Mouse (Mus musculus) stomach, postnatal 0 days (tissue): ENCODE measurements at regions not wholly inside any gene's neighbourhood (a gene's known extent, or its start where the extent isn't known, plus 50 kb on each side); places are given as distances from the start of the nearest gene placed in this dataset.

Source experiments
- ATAC-seq: fragments of 200-750 bp; cut with Nextera tagmentation; 2 replicates; pipeline ENCODE4 v1.8.0; 2017; ENCODE audit not compliant: low FRiP score, low TSS enrichment
- DNase-seq: peaks from one replicate; pipeline ENCODE4 v3.0.0-alpha.2; 2016; ENCODE audit warnings: low spot score
- H3K27ac ChIP-seq: fragments of 300-500 bp; sonication (generic); replicated peaks from 2 replicates; pipeline ENCODE4 v1.5.1; 2014; ENCODE audit warnings: mild to moderate bottlenecking, control low read depth
- H3K27me3 ChIP-seq: fragments of 300-500 bp; sonication (generic); 2 replicates; pipeline ENCODE4 v1.6.1; 2014; ENCODE audit warnings: low read length; ENCODE audit not compliant: control insufficient read depth, insufficient read depth
- H3K36me3 ChIP-seq: fragments of 300-500 bp; sonication (generic); 2 replicates; pipeline ENCODE4 v1.6.1; 2014; ENCODE audit warnings: low read length, mixed read lengths; ENCODE audit not compliant: control insufficient read depth, insufficient read depth
- H3K4me1 ChIP-seq: fragments of 300-500 bp; sonication (generic); replicated peaks from 2 replicates; pipeline ENCODE4 v1.6.1; 2014; ENCODE audit warnings: antibody characterized with exemption; ENCODE audit not compliant: control insufficient read depth, insufficient read depth
- H3K4me2 ChIP-seq: fragments of 300-500 bp; sonication (generic); replicated peaks from 2 replicates; pipeline ENCODE4 v1.6.1; 2014; ENCODE audit warnings: low read depth, mild to moderate bottlenecking, control low read depth, moderate library complexity
- H3K4me3 ChIP-seq: fragments of 300-500 bp; sonication (generic); 2 replicates; pipeline ENCODE4 v1.5.1; 2014; ENCODE audit warnings: low read depth, low read length, control low read depth
- H3K9ac ChIP-seq: fragments of 300-500 bp; sonication (generic); 2 replicates; pipeline ENCODE4 v1.6.1; 2014; ENCODE audit warnings: mild to moderate bottlenecking, low read length, control low read depth, mixed read lengths
- H3K9me3 ChIP-seq: fragments of 300-500 bp; sonication (generic); 2 replicates; pipeline ENCODE4 v1.6.1; 2016; ENCODE audit warnings: low read length; ENCODE audit not compliant: control insufficient read depth
- CTCF ChIP-seq: IDR thresholded peaks from 2 replicates; pipeline ENCODE4 v1.5.1; 2016; ENCODE audit warnings: antibody characterized with exemption, low read depth, mild to moderate bottlenecking, moderate library complexity
- EP300 ChIP-seq: optimal IDR thresholded peaks from 2 replicates; pipeline ENCODE3; 2016; ENCODE audit warnings: antibody characterized with exemption
- WGBS: fragments of 180-500 bp; shearing (Covaris S2); extraction: QIAGEN DNeasy Blood & Tissue Kit; methylation state at CpG from one replicate; pipeline ENCODE4 v1.1.7; 2014; 5-methylcytosine and 5-hydroxymethylcytosine counted together

GRCm38 (mm10) chr2:38456571-38456970 is 54.9 kb upstream of the Nek6 start:
- ATAC-seq (no peak), DNase-seq (no peak)
- H3K9ac ChIP-seq = no peak overlapping the region
- no peak overlapping the region for H3K27ac ChIP-seq
- TF ChIP-seq EP300 (no peak), CTCF (no peak)
- H3K4me2 ChIP-seq = no peak overlapping the region
- H3K36me3 ChIP-seq = no peaks in the 10 kb centered on the region
- no peaks in the 10 kb centered on the region for H3K4me1 ChIP-seq
- H3K9me3 ChIP-seq = no peaks in the 10 kb centered on the region
- no peaks in the 10 kb centered on the region for H3K27me3 ChIP-seq
- 91% methylated on average over 3 of the region's 3 CpGs for WGBS
- H3K4me3 ChIP-seq = no peak overlapping the region

- TF ChIP-seq EP300 (no peak), CTCF (no peak)
- Histone ChIP-seq H3K36me3 (no peaks in the 10 kb centered on the region), H3K4me1 (no peaks in the 10 kb centered on the region), H3K9ac (no peak overlapping the region), H3K4me3 (no peak overlapping the region), H3K27ac (no peak overlapping the region), H3K27me3 (no peaks in the 10 kb centered on the region), H3K9me3 (no peaks in the 10 kb centered on the region), H3K4me2 (no peak overlapping the region)
- DNase-seq (no peak), ATAC-seq (no peak)
- 87% methylated on average over 2 of the region's 2 CpGs for WGBS
These were observed 51.1 kb upstream of the Nek6 start for GRCm38 (mm10) chr2:38460367-38460766.

DNA sequence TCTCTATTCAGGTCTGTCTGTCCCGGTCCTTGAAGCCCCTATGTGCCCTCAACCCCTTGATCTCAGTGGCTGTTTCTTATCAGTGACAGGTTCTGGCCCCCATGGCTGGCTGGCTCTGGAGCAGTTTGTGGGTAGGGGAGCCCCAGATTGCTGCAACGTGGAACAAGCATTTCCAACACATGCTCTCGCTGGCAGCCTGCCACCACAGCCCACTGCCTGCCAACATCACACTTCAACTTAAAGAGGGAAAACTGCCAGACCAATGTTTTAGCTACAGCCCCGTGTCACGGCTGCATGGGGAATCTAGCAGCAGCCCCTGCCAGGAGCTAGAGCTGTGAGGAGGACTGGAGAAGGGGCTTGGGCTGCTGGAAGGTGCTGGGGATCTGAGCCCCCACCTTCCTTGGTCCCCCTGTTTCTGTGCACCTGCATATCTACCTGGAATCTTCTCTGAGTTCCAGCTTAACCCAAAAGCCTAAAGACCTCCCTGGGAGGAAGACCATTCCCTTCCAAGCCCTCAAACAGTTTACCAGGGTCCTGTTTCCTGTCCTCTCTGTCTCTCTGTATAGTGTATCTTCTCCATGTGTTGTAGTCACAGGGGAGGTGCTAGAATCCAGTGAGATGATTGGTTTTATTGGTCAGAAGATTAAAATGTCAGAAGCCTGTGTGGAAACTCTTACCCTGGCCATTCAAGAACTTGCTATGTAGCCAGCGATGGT is 50.5 kb upstream of the Nek6 start:
- no peaks in the 10 kb centered on the region for H3K9me3 ChIP-seq
- H3K9ac ChIP-seq = no peak overlapping the region
- no peaks in the 10 kb centered on the region for H3K4me1 ChIP-seq
- DNase-seq = peak; percentile 59
- H3K36me3 ChIP-seq = no peaks in the 10 kb centered on the region
- TF ChIP-seq CTCF (no peak), EP300 (no peak)
- 26% methylated on average over 6 of the region's 6 CpGs for WGBS
- no peak overlapping the region for H3K27ac ChIP-seq
- ATAC-seq = no peak
- no peaks in the 10 kb centered on the region for H3K27me3 ChIP-seq
- H3K4me3 ChIP-seq = no peak overlapping the region
- no peak overlapping the region for H3K4me2 ChIP-seq
